Mouse (Mus musculus) adrenal gland, adult 18-20 months (tissue): ENCODE results near the gene Ncbp2. TPM values are rescaled to one million over a fixed set of nuclear protein-coding genes. Genes with fewer than 3 reads are reported as not detected.

Source experiments
- DNase-seq, 2 experiments: peaks; one replicate each; pipeline ENCODE4 v3.0.0; 2021 to 2022; ENCODE audit warnings: low spot score in 2 of 2
- long read RNA-seq, 2 experiments: library from polyadenylated mRNA; stranded (forward); transcript quantifications; one replicate each; pipeline ENCODE4 v2.0.0; 2021
- total RNA-seq, 2 experiments: library from RNA; stranded (reverse); gene quantifications; 1 replicate in 1 of 2; 2 replicates in 1 of 2; pipeline ENCODE4 v1.2.3; 2021

Gene Ncbp2
- 10 to 100 TPM; 55.4 to 56.1 TPM for total RNA-seq
- long read RNA-seq, experiment 1, transcript Ncbp2-201 (4 exons, 2,070 nt) = major isoform, 28 of 31 reads
- long read RNA-seq, experiment 1, partial matches to known transcripts = 1 of 31 reads
- long read RNA-seq, experiment 1, other reads (novel, unspliced or antisense) = 2 of 31 reads
- long read RNA-seq, experiment 2, transcript Ncbp2-201 (4 exons, 2,070 nt) = major isoform, 110 of 119 reads
- long read RNA-seq, experiment 2, partial matches to known transcripts = 2 of 119 reads
- long read RNA-seq, experiment 2, other reads (novel, unspliced or antisense) = 7 of 119 reads

DNA sequence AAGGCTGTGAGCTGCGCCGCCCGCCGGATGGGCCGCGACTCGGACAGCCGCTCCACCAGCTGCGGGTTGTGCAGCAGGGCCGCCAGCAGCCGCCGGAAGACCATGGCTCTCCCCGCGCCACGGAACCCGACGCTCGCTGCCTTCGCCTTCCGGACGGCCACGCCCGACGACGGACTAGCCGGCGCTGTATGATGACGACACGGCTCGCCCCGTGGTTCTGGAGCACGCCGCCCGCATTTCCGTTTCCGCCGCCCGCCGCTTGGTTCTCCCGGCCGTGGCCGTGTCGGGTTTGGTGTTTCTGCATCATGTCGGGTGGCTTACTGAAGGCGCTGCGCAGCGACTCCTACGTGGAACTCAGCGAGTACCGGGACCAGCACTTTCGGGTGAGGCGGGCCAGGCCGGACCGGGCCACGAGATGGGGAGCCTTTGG is at the start of gene Ncbp2, which contains the start of gene 0610012G03Rik:
Ncbp2 (plus strand) TSS at position 169 of the 430 bp plus-strand sequence.
0610012G03Rik (minus strand) TSS at position 150 of the 430 bp plus-strand sequence.
- peak; percentile 97 to 98 for DNase-seq

DNA sequence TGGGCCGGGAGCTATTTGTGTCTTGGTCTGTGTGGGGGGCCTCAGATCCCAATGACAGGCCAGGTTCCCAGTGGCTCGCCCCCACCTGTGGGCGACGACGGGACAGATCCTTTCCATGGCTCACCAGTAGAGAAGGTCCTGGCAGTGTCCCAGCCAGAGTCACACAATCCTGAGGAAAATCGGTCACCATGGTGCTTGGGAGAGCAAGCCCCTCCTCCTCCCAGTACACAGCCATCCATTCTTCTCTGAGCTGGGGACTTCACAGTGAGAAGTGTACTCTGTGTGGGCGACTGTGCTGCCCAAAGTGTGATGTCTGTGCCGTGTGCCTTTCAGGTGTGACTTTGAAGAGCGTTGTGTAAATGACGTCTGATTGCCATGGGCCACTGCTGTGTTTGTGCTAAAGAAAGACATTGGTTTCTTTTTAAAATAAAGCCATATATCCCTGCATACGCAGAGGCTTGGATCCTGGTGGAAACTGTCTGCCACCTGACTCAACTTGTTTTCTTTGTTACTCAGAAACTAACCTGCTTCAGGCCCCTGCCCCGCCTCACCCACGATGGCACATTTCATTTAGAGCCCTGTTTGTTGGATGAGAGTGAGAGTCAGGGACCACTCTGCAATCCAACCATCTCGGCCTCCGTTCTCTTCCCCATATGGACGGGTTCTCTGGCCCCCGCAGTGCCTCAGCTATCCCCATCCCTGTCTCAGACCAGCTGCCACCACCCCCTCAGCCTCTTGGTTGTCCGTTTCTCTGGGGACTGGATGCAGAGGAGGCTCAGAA is 49.6 kb upstream of the Ncbp2 start:
- DNase-seq = no peak

DNA sequence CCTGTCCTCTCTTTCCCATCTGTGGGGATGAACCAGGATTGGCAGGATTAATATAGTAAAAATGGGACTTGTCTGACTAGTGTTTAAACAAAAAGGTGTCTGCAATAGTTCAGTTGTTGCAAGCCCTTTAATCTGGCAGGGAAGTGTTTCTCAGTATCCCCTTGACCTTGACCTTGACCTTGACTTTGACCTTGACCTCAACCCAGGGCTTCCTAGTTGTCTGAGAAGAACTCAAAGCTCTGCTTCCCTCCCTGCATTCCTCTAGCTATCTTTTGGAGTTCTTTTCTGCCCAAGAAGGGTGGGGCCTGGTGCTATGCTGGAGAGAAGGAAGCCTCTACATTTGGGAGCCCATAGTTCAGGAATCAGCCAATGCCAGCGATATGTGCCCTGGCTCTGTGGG is 46.4 kb upstream of the Ncbp2 start:
- DNase-seq = no peak

DNA sequence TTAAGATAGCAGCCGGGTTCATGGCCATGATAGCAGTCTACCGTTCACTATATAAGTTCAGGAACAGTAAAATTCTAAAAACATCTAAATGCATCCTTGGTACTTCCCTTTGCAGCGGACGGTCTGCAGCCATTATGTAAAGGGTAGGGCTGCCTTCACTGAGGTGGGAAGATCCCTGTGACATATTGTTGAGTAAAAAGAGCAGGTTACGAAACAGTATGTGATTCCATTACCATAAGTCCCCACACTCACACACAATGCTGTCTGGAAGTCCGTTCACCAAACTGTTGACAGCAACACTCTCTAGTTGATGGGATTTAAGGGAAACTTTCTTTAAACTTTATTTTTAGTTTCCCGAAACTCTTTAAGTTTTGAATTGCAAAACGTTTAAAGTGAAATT is 45.1 kb upstream of the Ncbp2 start:
- no peak for DNase-seq

DNA sequence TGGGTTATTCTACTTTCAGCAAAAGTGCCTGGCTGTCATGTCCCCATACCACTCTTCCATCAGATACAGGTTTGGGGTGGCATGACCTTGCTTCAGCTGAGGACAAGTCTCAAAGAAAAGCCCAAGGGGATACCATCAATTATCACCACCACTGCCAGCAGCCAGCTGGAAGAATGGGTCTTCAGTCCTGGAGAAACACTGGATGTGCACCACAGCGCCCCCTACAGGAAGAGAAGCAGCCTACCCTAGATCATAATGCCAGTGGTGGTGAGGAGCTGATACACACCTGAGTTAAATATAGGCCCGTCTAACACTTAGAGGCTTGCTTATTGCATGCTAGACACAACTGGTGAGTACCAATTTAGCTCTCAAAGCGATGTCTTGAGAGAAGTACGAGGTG is 43.0 kb upstream of the Ncbp2 start:
- DNase-seq = no peak

DNA sequence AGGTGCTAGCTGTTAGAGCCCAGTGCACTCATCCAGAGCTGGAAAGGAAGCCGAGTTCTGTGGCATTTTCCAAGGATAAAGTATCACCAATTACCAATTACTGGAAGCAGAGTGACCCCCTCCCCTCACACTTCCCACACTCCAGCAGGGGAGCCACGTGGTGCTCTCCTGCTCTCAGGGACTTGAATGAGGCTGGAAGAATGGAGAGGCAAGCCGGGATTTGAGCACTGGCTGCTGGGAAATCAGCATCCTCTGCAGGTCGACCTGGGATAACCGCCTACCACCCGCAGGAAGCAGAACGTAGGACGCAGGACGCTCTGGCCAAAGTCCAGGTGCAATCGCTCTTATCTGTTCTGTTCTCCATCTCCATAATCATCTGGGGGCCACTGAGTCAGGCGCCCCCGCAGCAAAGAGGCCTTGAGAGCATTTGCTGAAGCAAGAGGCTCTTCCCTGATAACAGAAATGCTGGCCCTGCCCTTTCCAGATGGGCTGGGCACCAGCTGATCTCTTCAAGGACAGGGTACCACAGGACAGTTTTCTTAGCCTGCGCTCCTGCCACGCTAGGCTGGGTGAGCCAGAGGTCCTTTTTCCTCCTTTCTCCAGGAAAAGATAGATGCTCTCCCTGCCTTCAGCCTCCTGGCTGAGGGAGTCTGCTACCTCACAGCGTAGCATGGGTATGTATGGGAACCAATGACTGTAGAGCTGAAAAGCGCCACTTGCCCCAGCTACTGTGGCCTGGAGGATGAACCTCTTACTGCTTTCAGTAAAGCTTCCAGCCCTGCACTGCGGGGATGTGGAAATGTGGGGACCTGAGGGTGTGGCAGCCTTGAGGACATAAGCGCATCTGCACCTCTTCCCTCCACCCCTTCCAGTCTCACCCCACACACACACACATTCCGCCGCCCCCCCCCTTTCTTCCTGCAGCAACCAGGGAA is 42.2 kb upstream of the Ncbp2 start:
- peak in 1 of 2 experiments; percentile 8 for DNase-seq

DNA sequence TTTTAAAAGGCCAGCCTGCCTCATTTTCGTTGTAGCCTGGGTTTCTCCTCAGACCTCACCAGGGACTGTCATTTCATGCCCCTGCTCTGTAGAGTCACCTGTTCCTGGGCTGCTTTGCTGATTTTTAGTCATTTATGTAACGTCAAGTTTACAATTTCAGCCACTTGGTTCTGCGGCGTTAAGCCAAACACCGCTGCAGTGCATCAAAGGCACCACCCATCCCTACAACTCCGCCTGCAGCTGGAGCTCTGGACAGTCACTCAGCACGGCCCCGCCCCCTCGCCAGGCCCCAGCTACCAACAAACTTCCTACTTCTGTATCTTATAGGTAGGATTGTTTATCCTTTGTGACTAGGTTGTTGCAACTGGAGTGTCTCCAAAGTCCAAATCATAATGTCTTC is 41.4 kb upstream of the Ncbp2 start:
- DNase-seq = peak in 1 of 2 experiments; percentile 21

DNA sequence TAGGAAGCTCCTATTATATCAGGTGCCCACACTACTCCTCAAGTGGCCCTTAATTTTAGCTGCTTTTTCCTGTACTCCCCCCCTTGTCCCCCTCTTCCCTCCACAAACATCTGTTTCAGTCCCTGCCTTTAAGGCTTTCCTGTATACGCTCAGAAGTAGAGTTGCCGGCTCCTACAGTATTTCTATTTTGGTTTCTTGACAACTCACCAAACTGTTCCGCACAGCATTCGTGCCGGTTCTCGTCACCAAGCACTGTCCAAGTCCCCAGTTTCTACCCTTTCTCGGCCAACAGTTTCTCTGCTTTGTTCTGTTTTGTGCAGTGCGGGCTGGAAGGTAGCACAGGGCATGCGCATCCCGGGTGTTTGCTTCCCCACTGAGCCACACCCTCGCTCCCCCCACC is 39.4 kb upstream of the Ncbp2 start:
- DNase-seq = no peak

DNA sequence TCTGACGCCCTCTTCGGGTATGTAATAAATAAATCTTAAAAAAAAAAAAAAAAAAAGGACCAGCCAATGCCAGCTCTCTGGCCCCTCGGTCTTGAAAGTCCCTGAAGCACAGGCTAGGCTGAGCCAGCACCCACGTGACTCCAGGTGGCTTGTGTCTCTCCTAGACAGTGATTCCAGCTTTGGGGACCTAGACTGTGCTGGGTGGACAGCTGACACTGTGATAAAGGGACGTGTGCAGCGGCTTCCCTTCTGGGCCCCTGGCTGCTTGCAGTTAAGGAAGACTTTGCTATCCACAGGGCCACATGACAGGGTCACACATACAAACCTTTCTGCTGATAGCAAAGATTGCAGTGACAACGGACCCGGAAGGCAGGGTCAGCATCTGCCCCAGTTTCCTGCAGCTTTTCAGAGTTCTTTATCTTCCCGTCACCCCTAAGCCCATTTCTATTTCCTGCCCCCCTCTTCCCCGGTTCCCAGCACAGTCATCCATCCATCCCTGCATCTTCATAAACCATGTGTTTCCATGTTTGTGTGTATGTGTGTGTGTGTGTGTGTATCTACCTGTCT is 37.9 kb upstream of the Ncbp2 start:
- DNase-seq = no peak

DNA sequence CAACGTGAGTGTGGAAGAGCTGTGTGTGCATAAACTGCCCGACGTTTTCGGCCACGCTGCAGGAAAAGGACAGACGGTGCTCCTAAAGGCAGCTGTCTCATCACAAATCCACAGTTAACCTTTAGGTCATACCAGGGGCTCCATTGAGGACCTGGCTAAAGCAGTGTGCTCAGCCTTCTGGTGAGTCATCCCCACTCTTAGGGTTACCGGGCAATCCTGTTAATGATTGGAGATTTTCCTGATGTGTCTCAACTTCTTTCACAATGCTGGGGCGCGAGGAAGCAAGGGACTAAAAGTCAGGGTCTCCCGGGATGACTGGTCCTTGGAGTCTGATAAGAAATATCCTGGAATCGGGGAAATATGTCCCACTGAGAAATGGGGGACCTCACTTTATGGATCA is 30.5 kb upstream of the Ncbp2 start:
- DNase-seq = no peak

DNA sequence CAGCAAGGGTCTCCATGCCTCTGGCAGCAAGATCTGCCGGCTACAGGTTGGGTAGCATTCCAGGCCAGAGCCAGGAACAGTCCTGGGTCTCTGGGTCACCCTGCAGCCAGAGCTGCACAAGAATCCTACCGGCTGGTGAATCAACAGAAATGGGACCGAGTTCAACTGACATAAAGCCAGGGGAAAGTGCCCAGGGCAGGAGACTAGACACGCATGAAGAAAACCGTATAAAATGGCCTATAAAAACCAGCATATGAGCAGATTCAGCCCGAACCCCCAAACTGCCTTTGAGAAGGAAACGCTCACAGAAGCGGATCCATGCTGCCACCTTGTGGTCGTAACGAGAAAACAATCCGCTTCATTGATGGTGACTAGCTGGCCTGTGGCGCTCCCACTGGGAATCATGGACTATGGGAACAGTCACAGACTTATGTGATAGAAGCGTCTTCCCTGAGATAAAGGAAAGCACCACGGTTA is 30.0 kb upstream of the Ncbp2 start:
- DNase-seq = peak; percentile 68 to 73

DNA sequence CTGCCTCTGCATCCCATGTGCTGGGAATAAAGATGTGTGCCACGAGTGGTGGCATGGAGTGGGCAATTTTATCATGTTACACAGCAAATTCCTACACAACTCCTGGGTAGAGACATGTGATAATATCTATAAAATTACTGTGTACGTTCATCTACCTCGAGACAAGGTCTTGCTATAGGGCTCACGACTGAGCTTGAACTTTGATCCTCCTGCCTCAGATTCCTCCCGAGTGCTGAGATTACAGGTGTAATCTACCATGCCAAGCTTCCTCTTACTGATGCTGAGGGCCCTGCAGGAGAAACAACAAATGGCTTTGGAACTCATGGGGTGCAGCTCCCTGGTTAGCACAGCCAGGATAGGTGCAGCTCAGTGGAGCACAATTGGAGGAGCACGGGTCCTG is 23.9 kb upstream of the Ncbp2 start:
- no peak for DNase-seq

DNA sequence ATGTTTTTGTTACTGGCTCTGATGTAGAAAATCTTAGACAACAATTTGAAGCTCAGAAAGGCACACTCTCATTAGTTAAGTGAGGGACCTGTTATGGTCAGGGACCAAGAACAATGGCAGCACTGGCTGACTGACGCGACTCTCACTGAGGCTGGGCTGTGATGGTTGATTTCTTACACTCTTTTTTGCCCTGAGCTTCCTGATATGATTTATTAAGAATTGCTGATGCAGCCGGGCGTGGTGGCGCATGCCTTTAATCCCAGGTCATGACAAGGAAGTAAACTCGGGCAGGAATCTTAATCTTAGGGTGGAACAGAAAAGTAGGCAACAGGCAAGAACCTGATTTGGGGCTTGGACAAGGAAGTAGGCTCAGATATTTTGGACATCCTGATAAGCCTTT is 22.2 kb upstream of the Ncbp2 start:
- DNase-seq = no peak

DNA sequence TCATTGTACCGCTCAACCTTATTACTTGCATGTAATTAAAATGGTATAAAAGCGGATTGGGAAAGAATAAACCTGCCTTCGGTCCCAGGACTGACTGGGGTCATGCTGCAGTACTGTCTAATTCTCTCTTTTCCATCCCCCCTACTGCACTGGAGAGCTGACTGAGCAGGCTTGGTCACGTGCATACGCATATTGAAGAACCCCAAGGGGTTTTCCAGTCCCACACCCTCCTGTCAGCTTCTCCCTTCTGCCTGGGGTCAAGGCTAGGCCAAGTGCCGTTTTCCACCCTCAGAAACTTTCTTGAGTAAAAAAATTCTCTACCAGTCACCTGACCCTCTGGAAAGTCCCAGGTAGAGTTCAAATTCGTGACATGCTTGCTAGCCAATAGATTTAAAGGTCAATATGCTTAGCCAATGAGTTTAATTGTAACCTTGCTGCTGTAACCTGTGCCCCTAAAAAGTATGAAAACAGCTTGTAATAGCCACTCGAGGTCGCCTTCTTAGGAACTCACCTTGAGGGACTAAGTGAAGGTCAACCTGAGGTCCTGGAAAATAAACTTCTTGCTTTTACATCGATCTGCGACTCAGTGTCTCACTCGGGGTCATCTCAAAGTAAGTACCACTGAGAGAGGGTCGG is 21.6 kb upstream of the Ncbp2 start:
- no peak for DNase-seq

DNA sequence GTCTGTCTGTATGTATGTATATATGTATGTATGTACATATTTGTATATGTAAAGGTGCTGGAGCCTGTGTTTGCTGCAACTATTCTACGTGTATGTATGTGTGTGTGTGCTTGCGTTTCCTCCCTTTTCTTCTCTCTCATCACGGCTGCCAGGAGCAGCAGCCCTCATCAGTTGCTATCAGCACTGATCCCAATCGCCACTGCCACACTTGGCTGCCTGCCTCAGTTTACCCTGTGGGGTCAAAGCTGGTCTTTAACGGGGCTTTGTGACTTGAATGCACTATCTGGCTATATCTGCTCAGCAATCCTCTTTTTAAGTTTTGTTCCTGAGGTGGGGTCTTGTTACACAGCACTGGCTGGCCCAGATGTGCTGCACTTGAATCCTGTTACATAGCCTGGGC is 20.9 kb upstream of the Ncbp2 start:
- DNase-seq = no peak

DNA sequence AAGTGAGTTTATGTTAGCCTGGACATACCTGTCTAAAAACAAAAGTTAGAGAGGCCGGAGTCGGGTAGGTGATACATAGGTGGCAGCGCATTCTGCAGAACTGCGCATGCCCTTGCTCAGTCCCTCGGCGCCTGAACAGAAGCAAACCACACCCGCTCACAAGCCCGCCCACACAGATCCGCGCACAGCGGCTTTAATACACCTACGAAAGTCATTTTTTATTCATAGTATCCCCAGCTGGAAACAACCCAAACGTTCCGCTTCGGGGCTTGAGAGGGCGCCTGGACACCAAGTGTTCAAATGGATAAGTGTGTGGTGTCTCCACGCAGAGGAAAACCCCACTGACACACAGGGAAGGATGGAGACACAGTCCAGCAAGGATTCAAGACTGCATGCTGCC is 17.0 kb upstream of the Ncbp2 start:
- no peak for DNase-seq

DNA sequence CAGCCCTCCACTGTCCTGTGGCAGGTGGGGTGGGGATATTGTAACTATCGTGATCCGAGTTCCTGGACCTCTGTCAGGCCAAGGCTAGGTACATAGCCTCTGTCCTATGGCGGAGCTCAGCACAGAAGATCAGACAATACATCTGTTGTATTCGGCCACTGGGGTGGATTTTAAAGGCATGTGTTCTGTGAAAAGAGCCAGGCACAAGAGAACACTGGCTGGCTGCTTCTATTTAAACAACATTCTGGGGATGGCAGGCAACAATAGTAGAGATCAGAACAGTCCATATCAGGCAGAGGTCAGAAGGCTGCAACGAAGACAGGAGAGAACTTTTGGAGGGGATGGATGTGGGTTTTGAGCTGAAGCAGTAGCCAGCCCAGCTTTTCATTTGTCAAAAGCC is 16.1 kb upstream of the Ncbp2 start:
- DNase-seq = no peak

DNA sequence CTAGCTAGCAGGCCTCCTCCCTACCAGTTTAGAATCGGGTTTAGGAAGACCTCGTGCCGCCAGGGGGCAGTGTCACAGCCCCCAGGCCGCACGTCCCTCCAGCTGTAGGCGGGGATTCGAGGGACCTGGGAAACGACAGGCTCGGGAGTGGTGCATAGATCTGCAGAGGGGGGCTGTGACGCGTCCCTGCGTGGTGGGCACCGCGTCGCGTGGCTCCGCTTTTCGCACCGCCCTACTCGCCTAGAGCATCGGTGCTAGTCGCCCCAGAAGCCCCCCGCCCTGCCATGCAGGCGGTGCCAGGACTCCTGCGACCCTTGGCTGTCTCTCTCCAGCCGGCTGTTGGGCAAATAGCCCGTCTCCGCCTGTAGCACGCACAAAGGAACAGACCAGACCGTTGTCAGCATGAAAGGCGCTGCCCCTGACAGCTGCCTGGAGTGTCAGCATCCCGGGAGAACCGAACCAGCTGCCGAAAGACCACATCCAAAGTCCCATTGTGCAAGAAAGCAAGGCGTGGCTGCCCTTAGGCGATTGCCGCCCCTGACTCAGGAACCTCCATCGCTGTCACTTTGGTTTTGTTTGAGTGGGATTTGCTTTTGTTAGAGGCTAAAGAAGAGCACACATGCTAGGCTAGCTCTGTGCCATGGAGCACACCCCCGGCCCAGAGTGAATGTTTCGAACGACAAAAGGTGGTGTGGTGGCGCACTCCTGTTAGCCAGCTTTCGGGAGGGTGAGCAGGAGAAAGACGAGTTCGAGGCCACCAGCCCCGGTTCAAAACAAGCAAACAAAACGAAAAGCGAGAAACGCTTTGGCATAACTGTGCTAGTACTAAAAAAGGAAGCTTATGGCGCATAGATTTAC is 15.2 kb upstream of the Ncbp2 start:
- DNase-seq = peak; percentile 71 to 76

DNA sequence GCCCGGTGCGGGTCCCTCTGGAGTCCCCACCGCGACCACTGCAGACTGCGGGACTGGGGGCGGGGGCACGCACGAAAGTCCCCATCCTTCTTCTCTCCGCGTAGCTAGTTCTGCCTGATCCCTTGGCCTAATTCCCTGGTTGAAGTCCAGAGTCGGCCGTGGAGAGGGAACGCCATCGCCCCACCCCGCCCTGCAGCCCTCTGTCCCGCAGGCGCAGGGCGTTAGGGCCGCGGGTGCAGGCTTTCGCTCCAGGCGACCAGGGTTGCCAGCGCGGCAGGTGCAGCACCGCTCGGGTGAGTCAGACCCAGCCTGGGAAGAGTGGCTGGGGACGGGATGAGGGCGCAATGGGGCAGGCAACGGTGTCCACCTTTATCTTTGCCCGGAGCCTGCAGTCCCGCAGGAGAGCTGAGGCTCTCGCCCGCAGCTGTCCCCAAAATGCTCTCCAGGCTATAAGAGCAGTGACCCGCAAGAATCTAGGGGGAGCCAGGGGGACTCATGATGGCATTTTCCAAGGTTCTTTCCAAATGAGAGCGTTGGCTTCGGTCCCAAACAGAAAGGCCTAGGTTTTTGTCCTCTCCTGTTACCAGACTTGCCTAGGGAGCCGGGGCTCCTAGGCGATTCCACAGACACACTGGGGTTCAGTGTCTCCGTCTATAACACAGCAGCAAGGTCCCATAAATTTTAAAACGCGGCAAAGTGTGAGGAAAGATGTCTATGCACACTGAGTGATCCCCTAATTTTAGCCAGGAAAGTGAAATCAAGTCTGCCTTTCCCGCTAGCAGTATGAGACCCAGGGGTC is 14.4 kb upstream of the Ncbp2 start, which contains the start of gene Pigz:
Pigz (plus strand) TSS at position 101 of the 799 bp plus-strand sequence.
- DNase-seq = peak; percentile 40 to 41
